Mouse (Mus musculus): ENCODE results near the gene Tmem17. TPM values are rescaled to one million over a fixed set of nuclear protein-coding genes. Genes with fewer than 3 reads are reported as not detected.

The Tmem17 gene
- 1 to 10 TPM; 4.5 to 4.7 TPM for total RNA-seq (2021)
- long read RNA-seq, partial matches to known transcripts: 0 of 1 reads
- long read RNA-seq, other reads (novel, unspliced or antisense): 0 of 1 reads

- DNase-seq (ENCODE audit: low spot score in 2 of 2): peak; percentile 79 to 89
Measured at GRCm38 (mm10) chr11:22512038-22513001, at the start of gene Tmem17. Tmem17 (plus strand) TSS chr11:22512088.

- DNase-seq (ENCODE audit: low spot score in 2 of 2): no peak
Measured at GRCm38 (mm10) chr11:22479836-22480619, 31.9 kb upstream of the Tmem17 start.

GRCm38 (mm10) chr11:22481639-22482361 is 30.1 kb upstream of the Tmem17 start:
- DNase-seq (ENCODE audit: low spot score in 2 of 2): no peak

GRCm38 (mm10) chr11:22482362-22482760 is 29.5 kb upstream of the Tmem17 start:
- DNase-seq (ENCODE audit: low spot score in 2 of 2): no peak

GRCm38 (mm10) chr11:22493694-22494319 is 18.1 kb upstream of the Tmem17 start:
- no peak for DNase-seq (ENCODE audit: low spot score in 2 of 2)

- no peak for DNase-seq (ENCODE audit: low spot score in 2 of 2)
Measured at GRCm38 (mm10) chr11:22494941-22495340, 16.9 kb upstream of the Tmem17 start.

- peak in 1 of 2 experiments; percentile 7 for DNase-seq (ENCODE audit: low spot score in 2 of 2)
Measured at GRCm38 (mm10) chr11:22499396-22499795, 12.5 kb upstream of the Tmem17 start.

- DNase-seq (ENCODE audit: low spot score in 2 of 2): no peak
Measured at GRCm38 (mm10) chr11:22499886-22500285, 12.0 kb upstream of the Tmem17 start.

DNA sequence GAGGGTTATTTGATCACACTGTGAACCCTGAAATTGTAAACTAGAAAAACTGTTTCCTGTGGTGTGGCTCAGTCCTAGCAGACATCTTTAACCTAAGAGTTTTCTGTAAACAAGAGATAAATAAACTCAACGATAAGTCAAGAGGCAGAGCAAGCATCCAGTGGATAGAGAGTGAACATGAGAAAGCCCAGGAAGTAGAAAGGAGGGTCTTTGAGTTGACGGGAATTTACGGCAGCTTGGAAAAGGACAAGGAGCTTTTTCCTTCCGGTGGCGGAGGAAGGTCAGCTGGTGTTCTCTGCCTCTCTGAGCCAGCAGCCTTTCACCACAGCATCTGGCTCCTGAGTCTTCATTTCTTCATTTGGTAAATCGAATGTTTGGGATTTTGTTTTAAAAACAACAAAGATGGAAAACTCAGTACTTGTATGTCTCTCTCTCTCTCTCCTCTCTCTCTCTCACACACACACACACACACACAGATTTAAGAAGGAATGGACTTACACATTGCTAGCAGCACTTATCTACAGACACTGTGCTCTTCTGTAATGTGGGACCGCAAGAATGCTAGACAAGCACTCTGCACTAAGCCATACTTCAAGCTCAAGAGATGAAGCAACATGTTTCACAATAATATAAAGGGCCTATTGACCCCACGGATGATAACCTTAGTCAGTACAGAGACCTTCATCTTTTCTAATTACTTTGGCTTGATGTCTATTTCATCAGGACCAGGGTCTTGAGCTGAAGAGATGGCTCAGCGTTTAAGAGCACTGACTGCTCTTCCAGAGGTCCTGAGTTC is 10.9 kb upstream of the Tmem17 start:
- DNase-seq (ENCODE audit: low spot score in 2 of 2): no peak

DNA sequence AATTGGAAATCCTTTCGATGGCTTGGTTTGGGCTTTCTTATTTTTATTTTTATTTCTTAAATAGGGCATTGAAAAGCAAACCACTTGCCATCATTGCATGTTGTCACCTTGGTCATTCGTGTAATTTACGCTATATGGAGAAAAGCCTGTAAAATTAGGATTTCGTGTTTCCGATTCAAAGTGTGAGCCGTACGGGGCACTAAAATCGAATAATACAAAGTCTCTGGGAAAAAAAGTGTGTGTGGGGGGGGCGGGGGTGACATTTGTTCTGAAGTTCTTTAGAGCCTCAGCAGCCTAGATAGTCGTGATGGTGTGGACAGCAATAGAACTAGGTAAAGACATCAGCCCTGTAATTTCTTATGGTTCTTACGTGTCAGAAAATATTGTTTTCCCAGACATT is 1.2 kb downstream of the Tmem17 start:
- DNase-seq (ENCODE audit: low spot score in 2 of 2): no peak

DNA sequence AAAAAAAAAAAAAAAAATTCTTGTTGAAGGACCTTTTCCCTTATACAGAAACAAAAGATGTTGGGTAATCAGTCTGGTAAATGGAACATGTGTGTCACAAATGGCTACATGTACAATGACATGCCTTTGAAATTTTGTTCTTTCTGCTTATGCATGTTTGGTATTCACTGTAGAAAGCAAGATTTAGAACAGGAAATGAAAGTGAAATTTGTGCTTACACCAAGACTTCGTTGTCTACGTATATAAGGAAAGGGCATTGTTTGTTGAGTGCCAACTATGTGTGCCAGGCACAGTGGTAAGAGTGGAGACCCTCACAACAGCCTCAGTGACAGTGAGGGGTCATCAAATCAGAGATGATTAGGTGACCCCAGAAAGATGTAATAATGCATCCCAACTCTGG is 3.2 kb downstream of the Tmem17 start:
- no peak for DNase-seq (ENCODE audit: low spot score in 2 of 2)

DNA sequence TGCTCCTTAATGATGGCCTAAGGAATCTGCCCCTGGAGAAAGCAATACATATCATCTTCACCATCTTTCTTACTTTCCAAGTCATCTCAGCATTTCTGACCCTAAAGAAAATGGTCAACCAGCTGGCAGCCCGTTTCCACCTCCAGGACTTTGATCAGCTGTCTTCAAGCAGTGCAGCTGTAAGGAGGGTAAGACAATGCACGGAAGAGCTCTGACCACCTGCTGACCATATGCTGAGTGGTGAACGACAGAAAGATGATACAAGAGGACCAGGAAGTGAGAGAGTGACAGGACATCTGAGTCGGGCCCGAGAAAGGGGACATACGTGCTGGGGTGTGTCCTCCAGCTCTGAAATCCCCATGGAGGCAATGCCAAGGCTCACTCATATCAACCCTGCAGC is 6.6 kb downstream of the Tmem17 start:
- DNase-seq (ENCODE audit: low spot score in 2 of 2): no peak

DNA sequence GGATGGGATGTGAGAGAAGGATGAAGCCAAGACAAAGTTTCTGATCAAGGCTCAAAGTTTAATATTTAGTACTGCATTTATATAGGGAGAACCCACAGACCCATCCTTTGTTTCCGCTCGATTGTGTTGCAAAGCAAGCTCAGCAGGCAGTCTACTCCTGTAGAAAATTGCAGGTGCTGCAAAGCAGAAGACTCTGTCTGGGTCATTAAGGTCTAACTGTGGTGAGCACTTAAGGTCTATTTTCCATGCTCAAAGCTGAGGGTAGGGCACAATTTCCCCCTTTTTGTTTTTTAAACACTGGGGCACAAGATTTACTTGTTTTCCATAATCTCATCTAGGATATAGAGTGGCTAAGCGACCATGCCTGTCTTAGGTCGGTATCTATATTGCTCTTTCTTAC is 8.4 kb downstream of the Tmem17 start:
- DNase-seq (ENCODE audit: low spot score in 2 of 2): no peak

GRCm38 (mm10) chr11:22524606-22525005 is 12.7 kb downstream of the Tmem17 start:
- DNase-seq (ENCODE audit: low spot score in 2 of 2): no peak

- DNase-seq (ENCODE audit: low spot score in 2 of 2): no peak
Measured at GRCm38 (mm10) chr11:22540600-22540999, 28.7 kb downstream of the Tmem17 start.

GRCm38 (mm10) chr11:22560061-22560460 is 48.2 kb downstream of the Tmem17 start:
- DNase-seq (ENCODE audit: low spot score in 2 of 2): no peak

GRCm38 (mm10) chr11:22560503-22561328 is 48.8 kb downstream of the Tmem17 start:
- DNase-seq (ENCODE audit: low spot score in 2 of 2): peak; percentile 62 to 84

- no peak for DNase-seq (ENCODE audit: low spot score in 2 of 2)
Measured at GRCm38 (mm10) chr11:22561329-22561592, 49.4 kb downstream of the Tmem17 start.

GRCm38 (mm10) chr11:22563706-22564105 is 51.8 kb downstream of the Tmem17 start:
- DNase-seq (ENCODE audit: low spot score in 2 of 2): no peak

All from layer of hippocampus, adult 18-20 months (tissue).